Mouse (Mus musculus): ENCODE results near the gene Khdc1a.

Gene Khdc1a

GRCm38 (mm10) chr1:21391138-21391671 lies 41.8 kb downstream of the Khdc1a start:
- DNase-seq (ENCODE audit: low read depth, low spot score), result no peak

Measured in R1 (cell line).